Mouse (Mus musculus): Measurements from ENCODE around the gene Lrrc3b. TPM values are rescaled to one million over a fixed set of nuclear protein-coding genes. Genes with fewer than 3 reads are reported as not detected.

The Lrrc3b gene
- 2.5 TPM for polyA plus RNA-seq (2014; fragmentation: Illumina TruSeq; extraction: RNeasy Lipid Tissue Mini Kit (QIAGEN cat#74804); ENCODE audit: low read depth, low replicate concordance)

GRCm38 (mm10) chr14:15438485-15439157 lies at the start of gene Lrrc3b:
Gene Lrrc3b, minus strand, starts transcription at chr14:15438987.

